Mouse (Mus musculus): ENCODE data around the gene Junb.

Junb gene

DNA sequence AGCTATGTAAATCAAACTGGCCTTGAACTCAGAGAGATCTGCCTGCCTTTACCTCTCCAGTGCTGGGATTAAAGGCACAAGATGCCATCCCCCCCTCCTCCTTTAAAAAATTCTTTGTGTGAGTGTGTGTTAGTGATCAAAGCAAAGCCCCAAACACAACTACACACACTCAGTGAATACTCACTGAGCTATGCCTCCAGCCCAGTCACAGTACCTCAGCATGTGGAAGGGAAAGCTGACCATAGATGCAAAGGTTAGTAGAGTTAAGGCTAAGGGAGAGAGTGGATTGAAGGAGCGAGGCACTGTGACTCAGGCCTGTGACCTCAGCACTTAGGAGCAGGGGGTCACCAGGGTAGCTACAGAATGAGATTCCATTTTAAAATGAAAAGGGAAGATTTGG lies 5.4 kb downstream of the Junb start:
- DNase-seq (ENCODE audit: low spot score in 2 of 2), result peak in 1 of 2 experiments; percentile 53

DNA sequence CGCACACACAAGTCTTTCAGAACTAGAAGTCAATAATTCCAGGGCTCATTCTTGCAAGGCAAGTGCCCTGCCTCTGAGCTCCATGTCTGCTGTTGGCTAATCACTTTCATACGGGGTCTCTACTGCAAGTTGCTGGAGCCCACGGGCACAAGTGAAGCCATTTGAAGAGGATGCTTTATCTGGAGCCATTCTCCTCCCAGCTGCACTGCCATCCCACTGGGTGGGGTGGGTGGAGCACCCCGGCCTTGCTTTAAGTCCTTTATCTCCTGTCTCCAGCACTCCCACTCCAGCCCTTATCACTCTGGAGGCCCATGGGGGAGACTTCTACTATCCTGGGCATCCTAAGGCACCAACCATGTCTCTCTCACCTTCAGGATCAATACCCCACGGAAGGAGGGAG lies 7.6 kb downstream of the Junb start:
- peak; percentile 84 for DNase-seq (ENCODE audit: low spot score in 2 of 2)

DNA sequence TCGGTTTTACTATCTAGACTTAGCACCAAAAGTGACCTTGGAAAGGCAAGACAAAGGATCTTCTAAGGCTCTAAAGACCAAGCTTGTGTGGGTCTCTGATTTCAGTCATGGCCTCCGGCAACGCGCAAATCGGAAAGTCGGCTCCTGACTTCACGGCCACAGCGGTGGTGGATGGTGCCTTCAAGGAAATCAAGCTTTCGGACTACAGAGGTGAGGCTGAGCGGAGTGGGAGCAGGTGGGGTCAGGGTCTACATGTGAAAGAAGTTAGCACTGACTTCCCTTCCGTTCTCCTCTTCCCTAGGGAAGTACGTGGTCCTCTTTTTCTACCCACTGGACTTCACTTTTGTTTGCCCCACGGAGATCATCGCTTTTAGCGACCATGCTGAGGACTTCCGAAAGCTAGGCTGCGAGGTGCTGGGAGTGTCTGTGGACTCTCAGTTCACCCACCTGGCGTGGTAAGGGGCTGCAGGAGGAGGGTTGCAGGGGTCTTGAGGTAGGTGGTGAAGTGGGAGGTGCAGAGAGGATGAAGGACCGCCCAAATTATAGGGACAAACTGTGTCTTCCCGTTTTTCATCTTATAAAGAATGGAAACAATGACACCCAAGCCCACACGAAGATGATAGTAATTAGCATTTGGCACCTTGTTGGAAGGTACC lies 8.3 kb downstream of the Junb start:
- peak; percentile 34 to 77 for DNase-seq (ENCODE audit: low spot score in 2 of 2)

DNA sequence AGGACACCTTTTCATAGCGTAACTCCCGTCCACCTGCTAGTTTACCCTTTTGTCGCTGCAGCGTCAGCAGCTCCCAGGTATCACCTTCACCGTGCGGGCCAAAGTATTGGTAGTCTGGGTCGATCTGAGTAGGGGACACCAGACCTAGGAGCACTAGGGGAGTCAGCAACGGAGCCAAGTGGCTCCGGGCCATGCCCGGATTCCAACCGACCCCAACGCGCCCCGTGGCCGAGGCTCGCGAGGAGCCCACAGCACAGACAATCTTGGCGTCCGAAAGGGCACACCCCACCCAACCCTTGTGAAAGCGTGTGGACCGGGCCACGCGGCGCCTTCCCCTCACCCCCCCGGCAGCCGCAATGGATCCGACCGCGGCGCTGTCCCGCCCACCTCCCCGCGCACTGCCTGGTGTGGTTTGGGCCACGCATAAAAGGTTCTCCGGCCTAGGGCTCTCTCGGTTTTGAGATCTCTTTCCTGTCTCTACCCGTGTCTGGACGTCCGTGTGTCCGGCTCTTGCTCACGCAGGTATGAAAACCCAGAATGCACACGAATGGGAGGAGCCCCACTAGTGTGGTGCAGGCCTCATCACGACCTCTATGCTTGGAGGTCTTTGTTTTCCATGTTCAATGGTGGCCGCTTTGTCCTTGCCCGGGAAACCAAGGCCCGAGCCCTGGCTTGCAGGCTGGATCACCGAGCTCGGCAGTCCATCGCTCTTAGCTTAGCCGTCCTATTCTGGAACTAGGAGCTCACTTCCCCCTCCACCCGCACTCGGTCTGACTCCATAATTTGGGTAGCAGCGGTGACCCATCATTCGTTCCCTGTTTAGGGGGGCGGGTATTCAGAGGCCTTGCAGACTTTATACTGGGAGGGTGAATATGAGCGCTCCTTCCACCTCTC lies 9.0 kb downstream of the Junb start, which contains the start of the genes Gm49661, Prdx2 and Rnaseh2a:
TSS of gene Gm49661 (minus strand) at position 193 of the 894 bp plus-strand sequence.
TSS of gene Prdx2 (plus strand) at position 347 of the 894 bp plus-strand sequence.
TSS of gene Rnaseh2a (minus strand) at position 527 of the 894 bp plus-strand sequence.
- DNase-seq (ENCODE audit: low spot score in 2 of 2), result peak; percentile 87 to 93

DNA sequence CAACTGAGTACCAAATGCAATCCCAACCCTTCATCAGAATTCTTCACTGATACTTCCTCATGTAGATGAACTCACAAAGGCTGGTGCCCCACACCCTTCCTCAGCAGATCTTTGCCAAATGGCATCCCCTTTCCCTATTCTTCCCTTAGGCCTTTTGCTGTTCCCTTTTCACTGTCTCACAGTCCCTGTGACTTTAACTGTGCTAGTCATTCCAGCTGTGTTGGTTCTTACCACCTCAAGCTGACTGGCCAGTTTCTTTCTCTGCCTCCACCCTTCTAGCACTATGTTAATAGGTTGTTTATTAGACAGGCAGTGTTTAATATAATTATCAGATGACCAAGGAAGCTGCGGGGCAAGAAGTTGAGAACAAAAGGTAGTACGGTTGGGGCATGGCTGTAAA lies 9.9 kb downstream of the Junb start:
- DNase-seq (ENCODE audit: low spot score in 2 of 2), result peak in 1 of 2 experiments; percentile 65

DNA sequence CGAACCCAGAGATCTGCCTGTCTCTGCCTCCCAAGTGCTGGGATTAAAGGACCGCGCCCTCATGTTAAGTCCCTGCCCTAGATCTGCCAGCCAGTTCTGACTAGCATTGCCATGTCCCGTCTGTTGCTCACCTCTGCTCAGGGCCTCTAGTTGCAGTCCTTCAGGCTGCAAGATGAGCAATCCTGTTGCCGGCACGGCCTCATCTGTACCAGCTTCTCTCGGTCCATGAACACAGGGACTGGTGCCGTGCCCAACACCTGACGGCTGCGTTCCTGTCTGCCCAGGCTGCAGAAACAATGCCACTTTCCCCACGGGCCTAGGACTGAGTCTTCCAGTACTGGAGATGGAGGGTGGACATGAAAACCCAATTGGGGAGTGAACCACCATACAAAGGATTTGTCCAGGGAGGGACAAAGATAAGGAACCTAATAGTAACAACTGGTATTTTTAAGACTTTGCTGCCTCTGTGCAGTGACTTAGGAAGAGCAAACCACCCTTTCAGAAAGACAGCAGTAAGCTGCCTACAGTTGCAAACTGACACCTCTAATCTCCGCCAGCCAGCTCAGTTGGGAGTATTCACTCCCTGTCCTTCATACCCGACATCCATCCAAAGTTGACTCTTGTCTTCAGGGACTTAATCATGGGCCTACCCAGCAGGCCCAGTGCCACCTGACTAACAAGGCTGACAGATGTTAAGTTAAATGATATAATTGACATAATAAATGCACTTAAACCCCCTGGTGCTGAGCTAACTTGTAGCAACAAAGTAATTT lies 10.8 kb downstream of the Junb start:
- DNase-seq (ENCODE audit: low spot score in 2 of 2), result peak in 1 of 2 experiments; percentile 64

DNA sequence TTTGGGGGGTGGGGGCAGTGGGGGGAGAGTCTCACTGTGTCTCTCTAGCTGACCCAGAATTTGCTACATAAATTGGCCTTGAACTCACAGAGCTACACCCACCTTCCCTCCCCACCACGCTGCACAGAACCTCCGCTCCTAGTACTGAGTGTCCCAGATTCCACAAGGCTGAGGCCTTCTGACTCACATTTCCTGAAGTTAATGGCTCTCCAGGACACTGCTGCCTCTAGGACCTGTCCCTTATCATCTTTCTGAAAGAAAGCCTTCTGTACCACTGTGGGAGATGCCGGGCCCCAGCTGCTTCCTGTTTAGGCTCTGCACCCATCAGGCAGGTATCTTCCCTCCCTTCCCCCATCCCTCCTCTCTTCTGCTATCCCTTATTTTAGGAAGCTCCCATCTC lies 11.9 kb downstream of the Junb start:
- peak in 1 of 2 experiments; percentile 62 for DNase-seq (ENCODE audit: low spot score in 2 of 2)

DNA sequence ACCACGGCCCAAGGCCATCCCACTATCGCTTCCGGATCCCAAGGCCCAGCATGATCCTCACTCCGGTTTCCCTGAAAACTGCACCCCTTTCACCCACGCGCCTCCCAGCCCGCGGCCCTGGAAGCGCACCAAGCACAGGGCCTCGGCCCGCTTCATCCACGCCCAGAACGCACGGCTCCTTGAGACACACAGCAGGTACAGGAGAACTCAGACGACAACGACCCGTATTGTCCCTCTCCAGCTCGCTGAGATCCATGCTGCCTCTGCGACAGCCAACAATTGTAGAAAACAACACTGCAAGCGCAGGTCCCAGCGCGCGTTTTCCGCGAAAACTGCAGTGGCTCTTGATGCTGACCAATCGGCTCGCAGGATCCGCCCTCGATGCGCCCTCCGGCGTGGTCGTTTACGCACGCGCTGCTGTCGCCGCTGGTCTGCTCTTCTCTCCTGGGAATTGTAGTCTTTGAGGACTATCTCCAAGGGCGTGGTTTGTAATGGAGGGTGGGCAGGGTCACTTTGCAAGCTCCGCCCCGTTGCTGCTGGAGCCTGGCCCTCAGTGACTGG lies 12.7 kb downstream of the Junb start:
- peak; percentile 94 for DNase-seq (ENCODE audit: low spot score in 2 of 2)

DNA sequence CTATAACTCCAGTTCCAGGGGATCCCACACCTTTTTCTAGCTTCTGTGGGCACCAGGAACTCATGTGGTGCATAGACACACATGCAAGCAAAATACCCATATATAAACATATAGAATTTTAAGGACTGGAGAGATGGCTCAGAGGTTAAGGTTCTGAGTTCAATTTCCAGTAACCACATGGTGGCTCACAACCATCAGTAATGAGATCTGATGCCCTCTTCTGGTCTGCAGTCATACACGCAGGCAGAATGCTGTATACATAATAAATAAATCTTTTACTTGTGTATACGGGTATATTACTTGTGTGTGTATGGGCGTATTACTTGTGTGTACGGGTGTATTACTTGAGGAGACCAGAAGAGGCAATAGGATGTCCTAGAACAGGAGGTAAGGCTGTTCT lies 14.6 kb downstream of the Junb start:
- no peak for DNase-seq (ENCODE audit: low spot score in 2 of 2)

DNA sequence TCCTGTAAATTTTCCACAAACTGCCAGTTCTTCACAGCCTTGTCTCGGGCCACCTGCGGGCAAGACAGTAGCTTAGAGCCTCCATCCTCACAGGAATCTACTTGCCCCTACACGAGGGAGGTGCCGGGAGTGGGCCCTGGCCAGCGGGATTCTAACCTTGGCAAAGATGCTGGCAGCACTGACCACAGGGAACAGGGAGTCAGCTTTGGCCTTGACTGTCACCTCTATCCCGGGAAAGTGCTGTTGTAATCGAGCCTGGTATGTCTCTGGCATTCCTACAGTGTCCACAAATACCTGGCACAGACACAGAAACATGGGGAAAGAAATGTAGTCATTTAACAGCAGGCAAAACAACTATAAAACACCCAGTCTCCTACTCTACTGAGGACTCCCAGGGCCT lies 18.7 kb downstream of the Junb start:
- no peak for DNase-seq (ENCODE audit: low spot score in 2 of 2)

DNA sequence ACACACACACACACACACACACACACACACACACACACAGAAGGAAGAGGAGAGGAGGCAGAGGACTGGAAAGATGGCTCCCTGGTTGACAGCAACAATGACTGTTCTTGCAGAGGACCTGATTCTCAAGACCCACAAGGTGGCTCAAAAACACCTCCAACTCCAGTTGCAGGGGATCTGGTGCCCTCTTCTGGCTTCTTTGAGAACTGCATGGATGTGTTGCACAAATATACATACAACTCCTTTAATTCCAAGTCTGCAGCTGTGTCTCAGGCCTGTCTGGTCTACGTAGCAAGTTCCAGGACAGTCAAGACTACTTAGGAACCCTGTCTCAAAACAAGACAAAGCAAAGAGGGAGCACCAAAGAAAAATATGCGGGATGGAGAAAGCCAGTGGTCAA lies 21.8 kb downstream of the Junb start:
- peak; percentile 80 to 93 for DNase-seq (ENCODE audit: low spot score in 2 of 2)

DNA sequence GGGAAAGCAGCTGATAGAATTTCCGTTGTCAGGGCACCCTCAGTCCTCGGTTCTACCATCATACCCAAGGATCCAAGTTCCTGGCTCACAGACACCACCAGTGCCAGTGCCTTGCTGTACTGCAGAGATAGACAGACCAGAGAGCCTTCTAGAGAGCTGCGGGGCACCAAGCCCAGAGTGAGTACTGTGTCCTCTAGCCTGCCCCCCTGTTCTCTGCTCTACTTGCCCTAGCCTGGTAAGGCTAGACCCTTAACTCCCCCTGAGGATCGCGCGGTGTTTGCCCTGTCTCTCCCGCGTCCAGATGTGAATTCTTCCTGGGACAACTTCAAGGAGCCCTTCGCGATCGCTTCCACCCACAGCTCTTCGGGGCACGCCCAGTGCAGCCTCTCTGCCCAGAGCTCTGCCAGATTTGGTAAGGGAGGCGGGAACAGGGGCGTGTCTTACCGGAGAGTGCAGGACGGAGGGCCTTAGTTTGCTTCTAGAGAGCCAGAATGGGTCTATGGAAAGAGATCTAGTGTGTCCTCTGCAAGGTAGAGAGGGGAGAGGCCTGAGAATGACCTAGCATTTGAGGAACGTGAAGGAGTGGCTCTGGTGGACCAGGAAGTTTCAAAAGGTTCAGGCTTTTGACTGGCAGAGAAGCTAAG lies 25.8 kb downstream of the Junb start:
- DNase-seq (ENCODE audit: low spot score in 2 of 2), result no peak

DNA sequence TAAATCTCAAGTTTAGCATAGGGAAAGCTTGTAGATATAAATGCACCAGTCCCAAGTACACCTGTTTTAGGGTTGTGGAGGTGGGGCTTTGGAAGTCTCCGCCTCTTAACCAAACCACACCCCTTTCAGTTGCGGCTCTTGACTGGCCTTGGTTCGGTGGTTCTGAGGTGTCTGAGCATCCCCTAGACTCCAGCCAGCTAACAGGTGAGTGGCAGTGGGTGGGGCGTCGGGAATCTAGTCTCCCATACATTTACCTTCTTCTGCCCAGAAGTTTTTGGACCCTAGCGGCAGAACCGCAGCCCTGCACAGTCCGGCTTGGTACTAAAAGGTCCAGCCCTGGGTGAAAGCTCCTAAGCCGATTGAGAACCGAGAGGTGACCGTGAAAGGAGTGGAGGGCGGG lies 28.8 kb downstream of the Junb start:
- no peak for DNase-seq (ENCODE audit: low spot score in 2 of 2)

DNA sequence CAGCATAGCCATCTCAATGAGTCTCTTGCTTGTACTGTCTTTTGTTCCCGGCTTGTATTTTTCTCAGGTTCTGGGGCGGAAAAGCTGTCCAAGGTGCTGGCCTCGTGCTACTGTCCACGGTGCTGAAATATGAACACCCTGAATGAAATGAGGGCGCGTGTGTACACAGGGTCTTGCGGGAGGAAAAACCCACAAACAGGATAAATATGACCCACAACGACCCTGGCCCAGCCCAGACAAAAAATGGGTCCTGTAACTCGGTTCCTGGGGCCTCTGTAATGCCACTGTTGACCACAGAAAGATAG lies 31.3 kb downstream of the Junb start:
- peak in 1 of 2 experiments; percentile 74 for DNase-seq (ENCODE audit: low spot score in 2 of 2)

DNA sequence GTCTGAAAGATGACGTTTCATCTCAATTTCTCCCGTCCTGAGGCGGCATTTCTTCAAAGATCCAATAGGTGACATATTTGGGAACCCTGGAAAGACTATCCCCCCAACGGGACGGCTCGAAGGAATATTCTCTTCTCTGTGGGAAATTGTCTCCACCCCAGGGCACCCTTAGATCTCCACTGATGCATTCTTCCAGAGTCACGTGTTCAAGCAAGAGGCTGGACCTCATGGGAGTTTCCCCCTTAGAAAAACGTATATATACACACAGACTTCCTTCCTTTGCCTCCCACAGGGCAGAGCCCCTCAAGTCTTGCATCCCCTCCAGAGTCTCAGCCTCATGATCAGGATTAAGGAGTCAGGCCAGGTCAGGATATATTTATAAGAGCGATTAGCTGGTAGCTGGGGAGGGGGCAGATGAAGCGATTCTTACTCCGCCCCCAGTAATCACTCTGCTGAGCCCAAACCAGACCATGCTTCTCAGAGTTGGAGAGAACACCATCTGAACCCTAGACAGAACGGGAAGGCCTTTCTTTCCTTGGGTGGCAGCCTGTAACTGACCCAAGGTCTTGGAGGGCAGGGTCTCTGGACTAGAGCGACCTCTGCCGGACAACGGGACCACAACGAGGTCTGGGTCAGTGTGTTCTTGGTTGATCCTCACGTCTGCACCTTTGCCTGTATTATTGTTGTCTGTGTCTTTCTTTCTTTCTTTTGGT lies 31.8 kb downstream of the Junb start, which contains the start of gene Rtbdn:
TSS of gene Rtbdn (plus strand) at position 464 of the 713 bp plus-strand sequence.
- DNase-seq (ENCODE audit: low spot score in 2 of 2), result no peak

DNA sequence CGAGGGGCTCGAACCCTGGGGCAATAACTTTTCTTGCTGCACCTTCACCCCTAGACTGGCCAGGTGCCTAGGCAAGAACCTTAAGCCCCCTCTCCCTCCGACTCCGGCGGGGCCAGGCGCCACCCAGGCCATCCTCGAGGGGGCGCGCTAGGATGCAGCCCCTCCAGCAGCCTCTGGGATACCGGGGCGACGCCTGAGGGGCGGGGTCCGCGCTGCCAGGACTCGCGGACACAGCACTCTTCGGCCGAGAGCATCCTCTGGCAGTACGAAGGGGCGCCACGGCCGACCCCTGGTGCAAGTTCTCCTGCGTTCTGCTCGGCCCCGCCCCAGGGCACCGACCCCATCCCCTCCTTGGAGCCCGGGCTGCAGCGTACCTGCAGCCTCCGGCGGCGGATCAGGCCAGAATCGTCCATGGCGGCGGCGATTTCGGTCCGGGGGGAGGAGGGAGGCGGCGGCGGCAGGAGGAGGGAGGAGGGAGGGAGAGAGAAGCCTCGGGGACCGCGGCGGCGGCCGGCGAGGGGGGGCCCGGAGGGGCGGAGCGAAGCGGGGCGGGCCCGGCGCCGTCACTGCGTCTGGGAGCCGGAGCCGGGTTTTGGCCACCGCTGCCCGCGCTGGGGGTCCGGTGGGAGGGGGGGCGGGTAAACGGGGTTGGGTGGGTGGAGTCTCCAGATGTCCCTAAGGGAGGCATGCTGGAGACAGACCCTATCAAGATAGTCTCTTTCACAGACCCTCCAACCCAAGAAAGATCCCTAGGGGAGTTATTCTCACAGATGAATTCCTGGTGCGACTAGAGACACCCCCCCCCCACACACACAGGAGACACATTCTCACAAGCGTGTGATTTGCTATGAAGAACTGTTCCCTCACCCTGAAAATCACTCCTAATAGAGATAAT lies 32.6 kb downstream of the Junb start:
- peak in 1 of 2 experiments; percentile 68 for DNase-seq (ENCODE audit: low spot score in 2 of 2)

DNA sequence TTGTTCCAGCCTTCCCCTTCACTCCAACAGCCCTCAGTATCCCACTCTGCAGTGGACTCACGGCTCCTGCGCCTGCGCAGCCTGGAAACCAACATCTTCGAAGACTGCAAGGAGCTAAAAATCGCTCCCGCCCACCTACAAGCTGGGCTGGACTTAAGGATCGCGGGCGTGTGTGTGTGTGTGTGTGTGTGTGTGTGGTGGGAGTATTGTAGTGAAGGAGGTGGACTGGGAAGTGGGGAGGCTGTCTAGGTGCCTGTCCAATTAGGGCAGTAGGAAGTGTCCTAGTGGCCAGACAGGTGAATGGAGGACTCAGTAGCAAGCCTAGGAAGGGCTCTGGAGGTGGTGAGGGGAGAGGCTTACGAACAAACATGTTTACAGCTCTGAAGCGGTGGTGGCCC lies 33.3 kb downstream of the Junb start:
- no peak for DNase-seq (ENCODE audit: low spot score in 2 of 2)

DNA sequence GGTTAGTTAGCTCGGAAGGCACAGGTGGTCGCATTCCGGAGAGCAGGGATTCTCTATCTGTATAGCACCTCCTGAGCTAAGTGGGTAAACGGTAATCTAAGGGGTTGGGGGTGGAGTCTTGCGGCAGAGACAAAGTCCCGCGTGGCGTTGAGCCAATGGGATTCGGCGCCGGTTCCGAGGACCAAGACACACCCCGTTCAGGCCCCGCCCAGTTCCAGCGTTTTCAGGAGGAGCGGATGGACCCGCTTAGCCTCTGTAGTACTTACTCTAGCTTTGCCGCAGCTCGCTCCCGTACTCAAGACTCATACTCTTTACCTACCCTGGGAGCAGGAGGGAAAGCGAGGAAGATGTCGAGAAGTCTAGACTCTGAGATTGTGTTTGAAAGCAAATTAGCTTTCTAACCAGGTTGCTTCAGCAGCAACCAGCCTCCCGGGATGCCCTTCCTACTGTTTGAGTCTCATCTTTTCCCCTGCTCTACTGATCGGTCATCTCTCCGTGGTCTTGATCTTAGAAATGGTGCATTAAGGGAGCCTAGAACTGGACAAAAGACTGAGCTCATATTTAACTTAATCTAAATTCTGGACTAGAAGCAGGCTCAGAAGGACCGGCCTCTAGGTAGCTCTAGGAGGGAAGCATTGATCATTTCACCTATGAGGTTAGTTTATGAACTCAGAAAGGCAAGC lies 33.9 kb downstream of the Junb start:
- peak; percentile 67 to 78 for DNase-seq (ENCODE audit: low spot score in 2 of 2)

DNA sequence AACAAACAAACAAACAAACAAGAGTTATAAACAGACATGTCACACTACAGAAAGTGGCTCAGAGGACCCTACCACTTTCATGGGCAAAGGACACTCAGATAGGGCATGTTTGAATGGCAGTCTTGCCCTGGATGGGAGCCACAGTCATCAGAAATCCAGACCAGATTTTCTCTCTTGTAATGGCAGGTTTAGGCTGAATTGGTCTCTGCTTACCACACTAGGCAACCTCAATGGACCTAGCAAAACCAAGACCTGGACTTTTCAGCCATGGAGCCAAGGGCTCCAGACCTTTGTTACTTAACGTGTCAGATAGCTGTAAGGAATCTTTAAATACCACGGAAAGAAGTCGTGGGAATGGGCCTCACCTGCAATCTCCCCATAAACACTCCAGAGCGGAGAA lies 34.8 kb downstream of the Junb start:
- DNase-seq (ENCODE audit: low spot score in 2 of 2), result no peak

Measured in spleen, postnatal 4 days (tissue).